Mouse (Mus musculus) liver, embryonic 14.5 days (tissue): Measurements from ENCODE around the gene Mocs1. TPM values are rescaled to one million over a fixed set of nuclear protein-coding genes. Genes with fewer than 3 reads are reported as not detected.
A peak's percentile ranks its signal among the peaks of the same experiment; 100 is the strongest.

Experiments used
- ATAC-seq: fragments of 200-750 bp; cut with Nextera tagmentation; 2 replicates; pipeline ENCODE4 v1.8.0; 2017; ENCODE audit warnings: moderate number of reproducible peaks, mild to moderate bottlenecking, moderate library complexity; ENCODE audit not compliant: insufficient read depth
- DNase-seq, 3 experiments: peaks; one replicate each; pipeline ENCODE4 v3.0.0-alpha.2; 2012 to 2013; ENCODE audit warnings: low read depth in 3 of 3, low spot score in 3 of 3
- H3K27ac ChIP-seq: fragments of 300-500 bp; sonication (generic); 2 replicates; pipeline ENCODE4 v1.5.1; 2014; ENCODE audit warnings: moderate library complexity, mild to moderate bottlenecking, control low read depth, inconsistent platforms
- H3K27me3 ChIP-seq: fragments of 300-500 bp; sonication (generic); 2 replicates; pipeline ENCODE4 v1.6.1; 2014; ENCODE audit warnings: mild to moderate bottlenecking, low read length, moderate library complexity; ENCODE audit not compliant: control insufficient read depth, insufficient read depth
- H3K36me3 ChIP-seq: fragments of 300-500 bp; sonication (generic); replicated peaks from 2 replicates; pipeline ENCODE4 v1.6.1; 2014; ENCODE audit warnings: low read depth; ENCODE audit not compliant: control insufficient read depth, insufficient read depth
- H3K4me1 ChIP-seq, 2 experiments: fragments of 200-500 bp in 1 of 2; fragments of 300-500 bp in 1 of 2; sonication (generic) in 1 of 2; replicated peaks; 2 replicates each; pipeline ENCODE4 v1.6.1; 2012 to 2014; ENCODE audit warnings: antibody characterized with exemption in 1 of 2, inconsistent platforms in 1 of 2, low read length in 1 of 2; ENCODE audit not compliant: control insufficient read depth in 2 of 2, insufficient read depth in 2 of 2
- H3K4me2 ChIP-seq: fragments of 300-500 bp; sonication (generic); 2 replicates; pipeline ENCODE4 v1.6.1; 2014; ENCODE audit warnings: low read depth, mild to moderate bottlenecking, control low read depth, moderate library complexity
- H3K4me3 ChIP-seq, 2 experiments: fragments of 200-500 bp in 1 of 2; fragments of 300-500 bp in 1 of 2; sonication (generic) in 1 of 2; 2 replicates each; pipeline ENCODE4 v1.5.1; 2012 to 2014; ENCODE audit warnings: low read depth in 2 of 2, low read length in 2 of 2, mild to moderate bottlenecking in 2 of 2, control low read depth in 1 of 2, inconsistent platforms in 1 of 2, moderate library complexity in 1 of 2; ENCODE audit not compliant: insufficient read depth in 1 of 2
- H3K9ac ChIP-seq: fragments of 300-500 bp; sonication (generic); replicated peaks from 2 replicates; pipeline ENCODE4 v1.6.1; 2014; ENCODE audit warnings: mild to moderate bottlenecking, control low read depth, moderate library complexity
- H3K9me3 ChIP-seq: fragments of 300-500 bp; sonication (generic); 2 replicates; pipeline ENCODE4 v1.6.1; 2016; ENCODE audit warnings: low read length, mixed read lengths; ENCODE audit not compliant: control insufficient read depth
- CTCF ChIP-seq: IDR thresholded peaks from 2 replicates; pipeline ENCODE4 v1.5.1; 2016; ENCODE audit warnings: antibody characterized with exemption, low read depth, control low read depth
- EP300 ChIP-seq: IDR thresholded peaks from 2 replicates; pipeline ENCODE4 v1.6.1; 2016; ENCODE audit warnings: antibody characterized with exemption, low read depth
- WGBS: fragments of 180-500 bp; shearing (Covaris S2); extraction: QIAGEN DNeasy Blood & Tissue Kit; methylation state at CpG from one replicate; pipeline ENCODE4 v1.1.7; 2014; ENCODE audit not compliant: insufficient replicate concordance; 5-methylcytosine and 5-hydroxymethylcytosine counted together
- polyA plus RNA-seq, 2 experiments: library from polyadenylated mRNA; depleted of rRNA in 1 of 2; stranded (reverse) in 1 of 2; unstranded in 1 of 2; fragments of >200 nt; fragmentation: Nextera tagmentation in 1 of 2; extraction: Ambion mirVana in 1 of 2; gene quantifications; 2 replicates each; pipeline versions ENCODE4 v1.2.1 to v1.2.3; 2012 to 2014

The Mocs1 gene
- polyA plus RNA-seq, 2 experiments: 8.0 to 16.2 TPM

DNA sequence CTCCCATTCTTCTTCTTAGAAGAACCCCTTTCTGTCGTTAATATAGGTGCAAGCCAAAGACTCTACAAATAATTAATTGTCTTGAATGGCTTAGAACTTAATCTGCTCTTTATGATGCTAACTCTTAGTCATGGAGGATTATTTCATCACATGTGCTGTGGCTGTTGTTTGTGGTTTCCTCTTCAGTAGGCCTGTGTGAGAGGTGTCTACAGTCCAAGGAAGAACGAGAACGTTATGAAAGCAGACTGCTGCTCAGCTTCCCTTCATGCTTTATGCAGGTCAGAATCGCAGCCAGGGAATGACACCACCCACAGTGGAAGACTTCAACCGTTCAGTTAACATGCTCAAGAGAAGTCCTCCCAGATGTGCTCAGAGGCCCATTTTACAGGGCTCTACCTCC lies 15.2 kb upstream of the Mocs1 start:
- DNase-seq (no peak), ATAC-seq (no peak)
- TF ChIP-seq CTCF (no peak), EP300 (no peak)
- no peak overlapping the region for H3K9ac ChIP-seq
- no peak overlapping the region for H3K4me3 ChIP-seq
- no peak overlapping the region for H3K27ac ChIP-seq
- no peak overlapping the region for H3K4me2 ChIP-seq
- no peaks in the 10 kb centered on the region for H3K9me3 ChIP-seq
- no peaks in the 10 kb centered on the region for H3K36me3 ChIP-seq
- no peaks in the 10 kb centered on the region for H3K27me3 ChIP-seq
- no peaks in the 10 kb centered on the region for H3K4me1 ChIP-seq
- 38% methylated on average over 5 of the region's 5 CpGs for WGBS

DNA sequence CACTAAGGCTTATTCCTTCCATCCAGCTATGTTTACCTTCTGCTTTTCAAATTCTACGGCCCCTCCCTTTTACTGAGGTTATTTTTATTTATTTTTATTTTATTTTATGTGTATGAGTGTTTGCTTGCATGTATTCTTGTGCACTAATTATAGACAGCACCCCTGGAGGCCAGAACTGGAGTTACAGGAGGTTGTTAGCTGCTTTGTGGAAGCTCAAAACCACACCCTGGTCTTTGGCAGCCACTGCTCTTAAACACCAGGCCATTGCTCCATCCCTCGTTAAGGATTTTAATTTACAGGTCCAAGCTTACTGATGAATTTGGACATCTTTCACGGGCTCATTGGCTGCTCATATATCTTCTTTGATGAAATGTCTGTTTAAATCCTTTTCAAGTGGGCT lies 14.6 kb upstream of the Mocs1 start:
- no peak for DNase-seq
- TF ChIP-seq EP300: no peak
- peak; percentile 62 for TF ChIP-seq CTCF
- 33% methylated on average over 3 of the region's 3 CpGs for WGBS

DNA sequence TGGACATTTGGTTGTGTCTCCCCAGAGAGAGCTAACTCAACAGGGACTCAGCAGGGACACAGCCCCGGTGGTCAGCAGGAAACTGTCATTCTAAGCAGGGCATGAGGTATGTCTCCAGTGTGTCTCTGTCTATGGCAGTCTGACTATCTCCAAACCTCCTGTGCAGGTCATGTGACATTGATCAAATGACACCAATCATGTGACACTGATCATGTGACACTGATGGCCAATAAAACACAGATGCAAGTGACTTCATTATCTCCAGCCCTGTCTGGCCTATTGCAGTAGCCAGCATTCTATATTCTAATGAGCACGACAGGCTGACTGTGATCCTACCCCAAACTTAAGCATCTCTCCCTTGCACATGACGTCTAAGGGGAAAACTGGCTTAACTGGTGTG lies 11.9 kb upstream of the Mocs1 start:
- H3K4me1 ChIP-seq: peaks cover 0 to 2% of the 10 kb centered on the region in 2 experiments; a peak in 1 of 4 replicates
- WGBS: 55% methylated on average over 3 of the region's 3 CpGs
- H3K9ac ChIP-seq: no peak overlapping the region
- DNase-seq (no peak), ATAC-seq (no peak)
- no peak overlapping the region for H3K4me2 ChIP-seq
- TF ChIP-seq CTCF (no peak), EP300 (no peak)
- H3K27ac ChIP-seq: no peak overlapping the region
- no peaks in the 10 kb centered on the region for H3K36me3 ChIP-seq
- H3K27me3 ChIP-seq: no peaks in the 10 kb centered on the region
- no peaks in the 10 kb centered on the region for H3K9me3 ChIP-seq
- no peak overlapping the region for H3K4me3 ChIP-seq

More for the DNA sequence above, 14.6 kb upstream of the Mocs1 start:
- no peak overlapping the region for H3K4me3 ChIP-seq
- no peak for ATAC-seq
- no peak overlapping the region for H3K27ac ChIP-seq
- H3K4me1 ChIP-seq: no peaks in the 10 kb centered on the region
- no peak overlapping the region for H3K9ac ChIP-seq
- H3K36me3 ChIP-seq: no peaks in the 10 kb centered on the region
- H3K9me3 ChIP-seq: no peaks in the 10 kb centered on the region
- no peak overlapping the region for H3K4me2 ChIP-seq
- H3K27me3 ChIP-seq: no peaks in the 10 kb centered on the region

DNA sequence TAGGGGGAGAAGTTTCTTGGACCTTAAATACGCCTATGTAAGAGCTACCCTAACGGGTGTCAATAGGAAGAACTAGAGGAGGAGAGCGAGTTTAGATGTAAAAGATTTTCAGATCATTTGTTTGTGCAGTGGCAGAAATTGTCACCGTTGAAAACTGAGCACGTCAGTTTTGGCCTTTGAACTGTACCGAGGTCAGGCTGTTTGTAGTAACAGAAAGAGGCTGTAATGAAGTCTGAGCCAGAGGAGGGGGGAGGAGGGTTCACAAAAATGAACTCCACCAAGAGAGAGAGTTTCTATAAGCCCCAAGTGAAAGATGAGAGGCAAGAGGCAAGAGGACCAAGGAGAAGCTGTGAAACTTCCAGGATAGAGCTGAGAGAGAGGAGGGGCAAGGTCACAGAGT lies 8.3 kb upstream of the Mocs1 start:
- no peak overlapping the region for H3K9ac ChIP-seq
- ATAC-seq: no peak

DNA sequence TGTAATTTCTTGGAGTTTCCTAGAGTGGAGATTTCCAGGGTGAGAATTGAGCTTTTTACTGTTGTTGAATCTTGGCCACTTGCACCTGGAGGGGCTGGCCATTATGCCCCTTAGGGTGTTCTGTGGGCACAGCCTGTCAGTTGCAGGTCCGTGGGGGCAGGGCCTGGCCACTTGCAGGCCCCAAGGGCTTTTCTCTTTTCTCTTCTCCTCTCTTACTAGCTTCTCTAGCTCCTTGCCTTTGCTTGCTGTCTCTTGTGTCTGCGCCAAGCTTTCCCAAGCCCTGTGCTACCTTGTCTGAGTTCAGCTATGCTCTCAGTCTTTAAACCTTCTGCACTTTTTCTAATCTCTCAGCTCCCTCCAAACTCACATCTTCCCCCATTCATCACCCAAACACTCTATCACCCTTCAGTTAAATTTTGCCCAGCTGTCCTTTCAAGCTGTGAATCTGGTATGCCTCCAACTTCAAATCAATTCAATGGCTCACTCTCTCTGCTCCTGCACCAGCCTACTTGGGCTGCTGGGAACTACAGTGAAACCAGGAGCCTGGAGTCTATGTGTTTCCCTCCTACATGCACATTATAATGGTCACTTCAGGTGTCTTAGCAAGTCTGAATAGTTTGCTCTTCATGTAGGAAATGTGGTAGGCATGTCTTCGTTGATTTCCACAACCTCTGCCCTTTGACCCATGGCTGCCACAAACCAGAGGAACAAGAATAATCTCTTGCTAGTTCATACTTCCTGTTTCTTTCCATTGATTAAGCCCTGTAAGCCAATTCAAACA lies 5.7 kb upstream of the Mocs1 start:
- DNase-seq (no peak), ATAC-seq (no peak)
- Histone ChIP-seq H3K27ac (no peak overlapping the region), H3K9me3 (no peaks in the 10 kb centered on the region), H3K27me3 (no peaks in the 10 kb centered on the region), H3K4me2 (no peak overlapping the region), H3K4me3 (no peak overlapping the region), H3K36me3 (no peaks in the 10 kb centered on the region), H3K4me1 (peaks cover 0 to 6% of the 10 kb centered on the region in 2 experiments; a peak in 1 of 4 replicates), H3K9ac (no peak overlapping the region)
- TF ChIP-seq CTCF (no peak), EP300 (no peak)
- 50% methylated on average over 3 of the region's 3 CpGs for WGBS

More for the DNA sequence above, 8.3 kb upstream of the Mocs1 start:
- H3K4me2 ChIP-seq: no peak overlapping the region
- no peaks in the 10 kb centered on the region for H3K27me3 ChIP-seq
- H3K36me3 ChIP-seq: no peaks in the 10 kb centered on the region
- WGBS: 55% methylated on average over 6 of the region's 6 CpGs
- H3K4me3 ChIP-seq: no peak overlapping the region
- DNase-seq: no peak
- H3K4me1 ChIP-seq: peaks cover 0 to 6% of the 10 kb centered on the region in 2 experiments; a peak in 1 of 4 replicates
- TF ChIP-seq CTCF (no peak), EP300 (no peak)
- no peak overlapping the region for H3K27ac ChIP-seq
- H3K9me3 ChIP-seq: no peaks in the 10 kb centered on the region
